8 mouse cellular contexts compared by ENCODE assay signal in the genomic region with DNA sequence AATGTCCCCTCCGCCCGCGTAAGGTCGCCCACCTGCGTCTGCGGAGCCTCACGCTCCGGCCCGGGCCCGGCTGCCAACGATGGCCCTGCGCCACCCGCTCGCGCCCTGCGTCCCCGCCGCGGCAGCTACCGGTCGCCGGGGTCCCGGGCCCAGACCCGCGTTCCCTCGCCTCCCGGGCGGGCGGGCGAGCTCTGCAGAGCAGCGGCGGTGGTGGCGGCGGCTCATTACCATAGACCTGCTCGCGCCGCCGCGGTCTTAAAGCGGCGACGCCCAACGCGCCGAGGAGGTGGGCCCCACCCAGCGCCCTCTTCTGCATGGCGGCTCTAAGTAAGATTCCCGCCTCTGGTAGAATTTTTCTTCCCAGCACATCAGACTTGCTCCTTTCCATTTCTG. TPM values are rescaled to one million over a fixed set of nuclear protein-coding genes. Genes with fewer than 3 reads are reported as not detected.
A peak's percentile ranks its signal among the peaks of the same experiment; 100 is the strongest.
DNase-seq lines count a peak whose midpoint lies in the region; ATAC-seq and TF ChIP-seq lines count a peak whose summit lies in the region.

No protein-coding gene starts in this region.

- intact Hi-C loops in heart, postnatal 25 days (cut with DNase I): no loop called here

- peak; percentile 92 for ATAC-seq in forebrain, postnatal 0 days
- ATAC-seq in liver, postnatal 0 days: peak; percentile 77
- ATAC-seq in neural tube, embryonic 15.5 days (ENCODE audit: low FRiP score): peak; percentile 90

- no peak for TF ChIP-seq EP300 in liver, postnatal 0 days (IDR thresholded peaks at IDR 0.05; ENCODE audit: low read depth)

- peaks cover 4% of the 10 kb centered on the region; the same call in 1 of the 2 replicates for H3K36me3 ChIP-seq in ES-E14 (ENCODE audit: control insufficient read depth, insufficient read depth, low read length, poor library complexity, severe bottlenecking)
- peaks cover 22% of the 10 kb centered on the region for H3K36me3 ChIP-seq in forebrain, postnatal 0 days (ENCODE audit: insufficient read depth)
- H3K36me3 ChIP-seq in liver, postnatal 0 days (replicated peaks; ENCODE audit: insufficient read depth, low read length): no peaks in the 10 kb centered on the region
- H3K36me3 ChIP-seq in neural tube, embryonic 15.5 days: peaks cover 21% of the 10 kb centered on the region

- H3K27ac ChIP-seq in ES-E14 (ENCODE audit: insufficient read depth, low read depth, low read length, poor library complexity, severe bottlenecking): no peak overlapping the region
- H3K27ac ChIP-seq in forebrain, postnatal 0 days (ENCODE audit: low read depth, low read length): peak overlapping the region; percentile 93
- no peak overlapping the region for H3K27ac ChIP-seq in liver, postnatal 0 days (ENCODE audit: low read depth)
- peak overlapping the region; percentile 88 for H3K27ac ChIP-seq in neural tube, embryonic 15.5 days (replicated peaks)

- 2% methylated on average over 45 of the region's 48 CpGs for WGBS in forebrain, postnatal 0 days
- WGBS in large intestine, adult 2 months: under 1% methylated on average over 48 of the region's 48 CpGs
- WGBS in liver, postnatal 0 days (ENCODE audit: insufficient replicate concordance): 3% methylated on average over 47 of the region's 48 CpGs
- WGBS in neural tube, embryonic 15.5 days: under 1% methylated on average over 48 of the region's 48 CpGs

- H3K4me3 ChIP-seq in ES-E14 (ENCODE audit: insufficient read depth in 1 of 2, low read depth in 1 of 2, low read length in 2 of 2, poor library complexity in 1 of 2, severe bottlenecking in 1 of 2): peak overlapping the region; percentile 68 to 79
- H3K4me3 ChIP-seq in forebrain, postnatal 0 days (ENCODE audit: low read depth, low read length): peak overlapping the region; percentile 79
- H3K4me3 ChIP-seq in liver, postnatal 0 days (ENCODE audit: low read depth, low read length): peak overlapping the region; percentile 52
- peak overlapping the region; percentile 76 for H3K4me3 ChIP-seq in neural tube, embryonic 15.5 days (replicated peaks)

- H3K27me3 ChIP-seq in forebrain, postnatal 0 days (ENCODE audit: insufficient read depth, low read length): no peaks in the 10 kb centered on the region
- peaks cover 28% of the 10 kb centered on the region for H3K27me3 ChIP-seq in liver, postnatal 0 days (ENCODE audit: insufficient read depth, low read length)
- H3K27me3 ChIP-seq in neural tube, embryonic 15.5 days (replicated peaks): no peaks in the 10 kb centered on the region

- peak overlapping the region; percentile 91 for H3K4me2 ChIP-seq in forebrain, postnatal 0 days (ENCODE audit: low read depth)
- peak overlapping the region; percentile 99 for H3K4me2 ChIP-seq in liver, postnatal 0 days (ENCODE audit: low read depth, low read length)
- peak overlapping the region; percentile 90 for H3K4me2 ChIP-seq in neural tube, embryonic 15.5 days

- peak; percentile 32 for TF ChIP-seq CTCF in forebrain, postnatal 0 days (IDR thresholded peaks at IDR 0.05; ENCODE audit: low read depth)
- TF ChIP-seq CTCF in liver, postnatal 0 days (IDR thresholded peaks at IDR 0.05; ENCODE audit: low read depth): no peak

- DNase-seq in ES-E14 (ENCODE audit: low read depth, low spot score): peak; percentile 52
- peak; percentile 84 to 90 for DNase-seq in cerebellum, adult 18-20 months
- peak; percentile 95 for DNase-seq in forebrain, postnatal 0 days
- DNase-seq in heart, postnatal 25 days (ENCODE audit: low spot score): peak; percentile 35
- peak; percentile 22 for DNase-seq in large intestine, adult 2 months (ENCODE audit: low read depth, low spot score)
- DNase-seq in liver, postnatal 0 days: peak; percentile 77
- peak; percentile 80 for DNase-seq in testis, postnatal 10 days (ENCODE audit: low spot score)

- H3K9ac ChIP-seq in ES-E14 (ENCODE audit: insufficient read depth, low read depth, low read length, poor library complexity, severe bottlenecking): peak overlapping the region; percentile 77
- peak overlapping the region; percentile 93 for H3K9ac ChIP-seq in forebrain, postnatal 0 days
- peak overlapping the region; percentile 37 for H3K9ac ChIP-seq in liver, postnatal 0 days (replicated peaks)
- H3K9ac ChIP-seq in neural tube, embryonic 15.5 days (replicated peaks): peak overlapping the region; percentile 97

- H3K4me1 ChIP-seq in ES-E14 (ENCODE audit: control insufficient read depth in 2 of 2, insufficient read depth in 2 of 2, low read length in 2 of 2, poor library complexity in 1 of 2): peaks cover 0 to 5% of the 10 kb centered on the region in 2 experiments; a peak in 1 of 4 replicates
- peaks cover 22% of the 10 kb centered on the region for H3K4me1 ChIP-seq in forebrain, postnatal 0 days (ENCODE audit: insufficient read depth)
- peaks cover 9% of the 10 kb centered on the region; the same call in 1 of the 2 replicates for H3K4me1 ChIP-seq in liver, postnatal 0 days (ENCODE audit: insufficient read depth)
- H3K4me1 ChIP-seq in neural tube, embryonic 15.5 days: peaks cover 50% of the 10 kb centered on the region

- in situ Hi-C loops in ES-E14 (cut with MboI; ENCODE audit: low sequenced_read_pairs in 2 of 2, unreplicated experiment in 2 of 2): no loop called here

- no peaks in the 10 kb centered on the region for H3K9me3 ChIP-seq in ES-E14 (ENCODE audit: control insufficient read depth, insufficient read depth, low read depth, low read length)
- H3K9me3 ChIP-seq in forebrain, postnatal 0 days (ENCODE audit: low read length): 0 out of 2 replicates have a peak, but pooled peaks cover 6% of the 10 kb centered on the region
- H3K9me3 ChIP-seq in liver, postnatal 0 days (ENCODE audit: low read length): peaks cover 16% of the 10 kb centered on the region
- no peaks in the 10 kb centered on the region for H3K9me3 ChIP-seq in neural tube, embryonic 15.5 days (replicated peaks)

TF ChIP-seq in ES-E14, 5 proteins besides CTCF, POLR2A, EP300 and RAD21:
- TF ChIP-seq CHD2 (IDR thresholded peaks at IDR 0.05; ENCODE audit: low read depth, low read length) (no peak), ZC3H11A (IDR thresholded peaks at IDR 0.05; ENCODE audit: borderline replicate concordance, low read depth, low read length) (peak; percentile 91; the same call in 1 of the 2 replicates)

RNA-seq across cellular contexts. Expression of a gene that starts 0.5 kb away (rescaled TPM):
- 7.9 and 15.6 TPM in 2 replicates for total RNA-seq in ES-E14 (2012; rRNA removed)
- total RNA-seq in forebrain, postnatal 0 days (2014; rRNA removed): 39.0 and 51.4 TPM in 2 replicates
- polyA plus RNA-seq in forebrain, postnatal 0 days (2015; fragmentation: Nextera tagmentation; extraction: Ambion mirVana): 14.4 and 24.5 TPM in 2 replicates
- total RNA-seq in heart, postnatal 25 days (2021): 1 to 10 TPM; 4.2 to 5.3 TPM
- polyA plus RNA-seq in large intestine, adult 2 months (2012; rRNA removed): 1.8 and 2.2 TPM in 2 replicates
- polyA plus RNA-seq in liver, postnatal 0 days (2015; fragmentation: Nextera tagmentation; extraction: Ambion mirVana): 0.18 and 0.30 TPM in 2 replicates
- 34.4 and 35.0 TPM in 2 replicates for polyA plus RNA-seq in neural tube, embryonic 15.5 days (2015; fragmentation: Nextera tagmentation; extraction: Ambion mirVana)

RNA-seq across cellular contexts. Expression of a gene that starts 29.2 kb away (rescaled TPM):
- 204 and 236 TPM in 2 replicates for total RNA-seq in ES-E14 (2012; rRNA removed)
- total RNA-seq in forebrain, postnatal 0 days (2014; rRNA removed): 196 and 202 TPM in 2 replicates
- 220 and 223 TPM in 2 replicates for polyA plus RNA-seq in forebrain, postnatal 0 days (2015; fragmentation: Nextera tagmentation; extraction: Ambion mirVana)
- 10 to 100 TPM; 80.8 to 81.5 TPM for total RNA-seq in heart, postnatal 25 days (2021)
- polyA plus RNA-seq in large intestine, adult 2 months (2012; rRNA removed): 40.1 and 40.6 TPM in 2 replicates
- polyA plus RNA-seq in liver, postnatal 0 days (2015; fragmentation: Nextera tagmentation; extraction: Ambion mirVana): 39.0 and 41.7 TPM in 2 replicates
- polyA plus RNA-seq in neural tube, embryonic 15.5 days (2015; fragmentation: Nextera tagmentation; extraction: Ambion mirVana): 206 and 219 TPM in 2 replicates

RNA-seq across cellular contexts. Expression of a gene that starts 32.2 kb away (rescaled TPM):
- total RNA-seq in ES-E14 (2012; rRNA removed): 172 and 284 TPM in 2 replicates
- 9.5 and 10.5 TPM in 2 replicates for total RNA-seq in forebrain, postnatal 0 days (2014; rRNA removed)
- polyA plus RNA-seq in forebrain, postnatal 0 days (2015; fragmentation: Nextera tagmentation; extraction: Ambion mirVana): 6.5 and 7.0 TPM in 2 replicates
- under 1 TPM; 0.16 to 0.45 TPM for total RNA-seq in heart, postnatal 25 days (2021)
- 7.0 and 7.7 TPM in 2 replicates for polyA plus RNA-seq in large intestine, adult 2 months (2012; rRNA removed)
- 5.6 and 7.8 TPM in 2 replicates for polyA plus RNA-seq in liver, postnatal 0 days (2015; fragmentation: Nextera tagmentation; extraction: Ambion mirVana)
- polyA plus RNA-seq in neural tube, embryonic 15.5 days (2015; fragmentation: Nextera tagmentation; extraction: Ambion mirVana): 5.5 and 12.4 TPM in 2 replicates

RNA-seq across cellular contexts. Expression of a gene that starts 51.1 kb away (rescaled TPM):
- not detected in 2 replicates for total RNA-seq in ES-E14 (2012; rRNA removed)
- total RNA-seq in forebrain, postnatal 0 days (2014; rRNA removed): not detected in 2 replicates
- not detected in 2 replicates for polyA plus RNA-seq in forebrain, postnatal 0 days (2015; fragmentation: Nextera tagmentation; extraction: Ambion mirVana)
- 10 to 100 TPM; 58.9 to 60.3 TPM for total RNA-seq in heart, postnatal 25 days (2021)
- polyA plus RNA-seq in large intestine, adult 2 months (2012; rRNA removed): not detected in 2 replicates
- 0.49 and 0.76 TPM in 2 replicates for polyA plus RNA-seq in liver, postnatal 0 days (2015; fragmentation: Nextera tagmentation; extraction: Ambion mirVana)
- 0.15 and 0.19 TPM in 2 replicates for polyA plus RNA-seq in neural tube, embryonic 15.5 days (2015; fragmentation: Nextera tagmentation; extraction: Ambion mirVana)

Comparison
In these comparisons a context has a peak if more than half of its experiments do, and no peak if none do; other contexts are left out.
1. DNase-seq: peak in every context shown above with its lines; median percentile 95 in forebrain, postnatal 0 days; 87 in cerebellum, adult 18-20 months; 80 in testis, postnatal 10 days; 77 in liver, postnatal 0 days; 52 in ES-E14; 35 in heart, postnatal 25 days; 22 in large intestine, adult 2 months.
2. H3K27ac ChIP-seq: peak in forebrain, postnatal 0 days (single experiment) and neural tube, embryonic 15.5 days (single experiment); none in ES-E14 (single experiment) and liver, postnatal 0 days (single experiment).
3. H3K9ac ChIP-seq: peak in every context shown above with its lines; median percentile 97 in neural tube, embryonic 15.5 days; 93 in forebrain, postnatal 0 days; 77 in ES-E14; 37 in liver, postnatal 0 days.
4. Peak in every context shown above with its lines, with median percentiles within 50 percentile points of each other: H3K4me3 ChIP-seq, ATAC-seq and H3K4me2 ChIP-seq.